Mouse (Mus musculus): ENCODE measurements around the gene B3galt1. TPM values are rescaled to one million over a fixed set of nuclear protein-coding genes. Genes with fewer than 3 reads are reported as not detected.

B3galt1 gene
- polyA plus RNA-seq, 1 experiment from 2014 or later = 2.7 TPM

DNA sequence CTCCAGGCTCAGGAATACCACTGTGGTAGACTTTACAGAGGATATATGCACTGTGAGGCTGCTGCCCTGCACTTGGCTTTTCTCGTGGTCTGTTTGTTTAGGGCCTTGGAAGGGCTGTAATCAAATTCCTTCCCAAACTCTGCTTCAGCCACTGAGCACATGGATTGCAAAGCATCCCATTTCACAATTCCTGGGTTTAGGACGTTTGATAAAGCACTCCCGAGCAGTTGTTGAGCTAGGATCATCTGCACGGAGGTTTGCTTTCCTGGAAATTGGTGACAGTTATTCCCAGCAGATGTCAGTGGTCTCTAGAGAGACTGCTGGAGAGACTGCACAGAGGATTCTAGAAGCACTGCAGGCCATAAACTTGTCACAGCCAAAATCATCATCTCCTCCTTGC, 520.4 kb downstream of the B3galt1 start:
- no peak overlapping the region for H3K4me2 ChIP-seq
- H3K27me3 ChIP-seq = no peaks in the 10 kb centered on the region
- no peak overlapping the region for H3K9ac ChIP-seq
- H3K4me3 ChIP-seq = no peak overlapping the region
- no peaks in the 10 kb centered on the region for H3K9me3 ChIP-seq
- no peak for ATAC-seq (ENCODE audit: borderline replicate concordance, extremely low read depth, low FRiP score, low TSS enrichment)
- no peaks in the 10 kb centered on the region for H3K36me3 ChIP-seq
- no peaks in the 10 kb centered on the region for H3K4me1 ChIP-seq
- WGBS = 40% methylated on average over 4 of the region's 4 CpGs
- no peak overlapping the region for H3K27ac ChIP-seq

GRCm38 (mm10) chr2:68091559-68091958, 525.9 kb downstream of the B3galt1 start:
- WGBS = 79% methylated on average over 2 of the region's 2 CpGs
- Histone ChIP-seq H3K4me3 (no peak overlapping the region), H3K4me1 (no peaks in the 10 kb centered on the region), H3K27me3 (no peaks in the 10 kb centered on the region), H3K27ac (no peak overlapping the region), H3K4me2 (no peak overlapping the region), H3K9me3 (no peaks in the 10 kb centered on the region), H3K36me3 (no peaks in the 10 kb centered on the region), H3K9ac (no peak overlapping the region)
- no peak for ATAC-seq (ENCODE audit: borderline replicate concordance, extremely low read depth, low FRiP score, low TSS enrichment)

DNA sequence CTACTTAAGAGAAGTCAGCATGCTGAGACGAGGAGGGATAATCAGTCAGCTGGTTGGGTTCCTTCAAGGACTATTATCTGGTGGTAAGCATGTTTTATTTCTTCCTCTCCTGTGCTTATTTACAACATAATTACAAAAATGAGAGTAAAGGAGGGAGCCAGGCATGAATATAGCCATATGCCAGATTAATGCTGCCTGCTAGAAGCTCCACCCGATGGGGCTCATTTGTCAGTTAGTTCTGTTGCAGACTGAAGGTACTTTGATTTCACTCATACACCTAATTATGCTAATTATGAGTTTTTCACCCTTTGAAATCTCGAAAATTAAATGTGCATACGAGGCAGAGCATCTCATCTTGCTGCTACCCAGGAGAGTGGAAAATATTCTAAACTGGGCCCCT, 539.0 kb downstream of the B3galt1 start:
- 64% methylated on average over 4 of the region's 4 CpGs for WGBS
- no peak overlapping the region for H3K4me2 ChIP-seq
- ATAC-seq (ENCODE audit: borderline replicate concordance, extremely low read depth, low FRiP score, low TSS enrichment) = no peak

DNA sequence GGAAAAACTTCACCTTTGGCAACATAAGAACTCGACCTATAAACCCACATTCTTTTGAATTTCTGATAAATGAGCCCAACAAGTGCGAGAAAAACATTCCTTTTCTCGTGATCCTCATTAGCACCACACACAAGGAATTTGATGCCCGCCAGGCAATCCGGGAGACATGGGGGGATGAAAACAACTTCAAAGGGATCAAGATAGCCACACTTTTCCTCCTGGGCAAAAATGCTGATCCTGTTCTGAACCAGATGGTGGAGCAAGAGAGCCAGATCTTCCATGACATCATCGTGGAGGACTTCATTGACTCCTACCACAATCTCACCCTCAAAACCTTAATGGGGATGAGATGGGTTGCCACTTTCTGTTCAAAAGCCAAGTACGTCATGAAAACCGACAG, 552.4 kb downstream of the B3galt1 start:
- no peak for ATAC-seq (ENCODE audit: borderline replicate concordance, extremely low read depth, low FRiP score, low TSS enrichment)
- Histone ChIP-seq H3K4me1 (no peaks in the 10 kb centered on the region), H3K9me3 (no peaks in the 10 kb centered on the region), H3K4me3 (no peak overlapping the region), H3K9ac (no peak overlapping the region), H3K36me3 (no peaks in the 10 kb centered on the region), H3K4me2 (no peak overlapping the region), H3K27ac (no peak overlapping the region), H3K27me3 (no peaks in the 10 kb centered on the region)
- WGBS = 66% methylated on average over 8 of the region's 8 CpGs

More for the DNA sequence above, 539.0 kb downstream of the B3galt1 start:
- Histone ChIP-seq H3K4me1 (no peaks in the 10 kb centered on the region), H3K9ac (no peak overlapping the region), H3K36me3 (no peaks in the 10 kb centered on the region), H3K27me3 (no peaks in the 10 kb centered on the region), H3K4me3 (no peak overlapping the region), H3K27ac (no peak overlapping the region), H3K9me3 (no peaks in the 10 kb centered on the region)

- Histone ChIP-seq H3K4me1 (no peaks in the 10 kb centered on the region), H3K27ac (no peak overlapping the region), H3K4me3 (no peak overlapping the region), H3K9me3 (no peaks in the 10 kb centered on the region), H3K36me3 (no peaks in the 10 kb centered on the region), H3K4me2 (no peak overlapping the region), H3K27me3 (no peaks in the 10 kb centered on the region), H3K9ac (no peak overlapping the region)
- ATAC-seq (ENCODE audit: borderline replicate concordance, extremely low read depth, low FRiP score, low TSS enrichment) = no peak
- 46% methylated on average over 6 of the region's 6 CpGs for WGBS
Measured at GRCm38 (mm10) chr2:68124751-68125150, 559.1 kb downstream of the B3galt1 start.

- no peak for ATAC-seq (ENCODE audit: borderline replicate concordance, extremely low read depth, low FRiP score, low TSS enrichment)
Measured at GRCm38 (mm10) chr2:68141094-68141493, 575.4 kb downstream of the B3galt1 start.

GRCm38 (mm10) chr2:68143292-68143691, 577.6 kb downstream of the B3galt1 start:
- no peak for ATAC-seq (ENCODE audit: borderline replicate concordance, extremely low read depth, low FRiP score, low TSS enrichment)
- H3K9ac ChIP-seq = no peak overlapping the region
- no peak overlapping the region for H3K27ac ChIP-seq
- H3K36me3 ChIP-seq = no peaks in the 10 kb centered on the region
- 77% methylated on average over 2 of the region's 2 CpGs for WGBS
- H3K4me2 ChIP-seq = no peak overlapping the region
- no peaks in the 10 kb centered on the region for H3K9me3 ChIP-seq
- H3K4me3 ChIP-seq = no peak overlapping the region
- H3K27me3 ChIP-seq = no peaks in the 10 kb centered on the region
- H3K4me1 ChIP-seq = no peaks in the 10 kb centered on the region

More at GRCm38 (mm10) chr2:68141094-68141493, 575.4 kb downstream of the B3galt1 start:
- no peaks in the 10 kb centered on the region for H3K27me3 ChIP-seq
- no peak overlapping the region for H3K4me2 ChIP-seq
- H3K36me3 ChIP-seq = no peaks in the 10 kb centered on the region
- H3K4me3 ChIP-seq = no peak overlapping the region
- WGBS = 76% methylated on average over 2 of the region's 2 CpGs
- H3K9ac ChIP-seq = no peak overlapping the region
- H3K9me3 ChIP-seq = no peaks in the 10 kb centered on the region
- no peaks in the 10 kb centered on the region for H3K4me1 ChIP-seq
- no peak overlapping the region for H3K27ac ChIP-seq

- H3K27ac ChIP-seq = no peak overlapping the region
- WGBS = 86% methylated on average over 5 of the region's 5 CpGs
- H3K4me3 ChIP-seq = no peak overlapping the region
- no peaks in the 10 kb centered on the region for H3K36me3 ChIP-seq
- H3K4me1 ChIP-seq = no peaks in the 10 kb centered on the region
- H3K9ac ChIP-seq = no peak overlapping the region
- H3K9me3 ChIP-seq = no peaks in the 10 kb centered on the region
- no peak for ATAC-seq (ENCODE audit: borderline replicate concordance, extremely low read depth, low FRiP score, low TSS enrichment)
- H3K27me3 ChIP-seq = no peaks in the 10 kb centered on the region
- H3K4me2 ChIP-seq = no peak overlapping the region
Measured at GRCm38 (mm10) chr2:68159751-68160150, 594.1 kb downstream of the B3galt1 start.

DNA sequence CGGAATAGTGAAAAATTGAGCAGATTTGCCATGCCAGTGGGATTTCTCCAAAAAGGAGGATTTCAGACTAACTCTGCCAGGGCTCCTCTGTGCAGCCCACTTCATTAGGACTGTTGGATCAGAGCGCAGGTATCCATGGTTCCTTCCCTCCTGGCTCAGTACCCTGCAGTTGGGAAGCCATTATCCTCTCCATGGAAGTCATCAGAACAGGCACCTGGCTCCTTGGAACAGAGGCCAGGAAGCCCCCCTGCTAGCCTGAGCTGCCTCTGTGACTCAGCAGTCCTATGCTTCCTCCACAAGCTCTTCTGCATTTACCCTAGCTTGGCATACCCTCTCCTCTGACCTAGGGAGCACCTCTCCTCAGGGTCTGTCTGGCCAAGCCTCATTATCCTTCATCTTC, 594.9 kb downstream of the B3galt1 start:
- no peak for ATAC-seq (ENCODE audit: borderline replicate concordance, extremely low read depth, low FRiP score, low TSS enrichment)
- Histone ChIP-seq H3K36me3 (no peaks in the 10 kb centered on the region), H3K4me1 (no peaks in the 10 kb centered on the region), H3K9me3 (no peaks in the 10 kb centered on the region), H3K4me3 (no peak overlapping the region), H3K9ac (no peak overlapping the region), H3K27ac (no peak overlapping the region), H3K4me2 (no peak overlapping the region), H3K27me3 (no peaks in the 10 kb centered on the region)
- 88% methylated on average over 2 of the region's 2 CpGs for WGBS

DNA sequence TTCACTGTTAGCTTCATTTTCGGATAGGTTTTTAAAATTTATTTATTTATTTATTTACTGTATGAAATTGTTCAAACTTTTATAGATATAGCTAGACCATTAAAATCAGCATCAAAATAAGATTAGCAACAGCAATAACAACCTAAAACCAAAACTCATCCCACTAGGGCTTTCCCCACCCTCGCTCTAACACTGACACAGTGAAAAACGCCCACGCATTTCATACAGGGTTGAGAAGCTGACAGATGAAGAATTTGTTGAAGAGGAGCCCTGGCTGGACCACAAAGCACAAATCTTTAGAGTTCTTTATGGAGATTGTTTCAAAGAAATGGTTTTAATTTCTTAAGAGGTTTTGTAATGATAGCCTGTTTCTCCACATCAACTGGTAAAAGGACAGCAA, 596.3 kb downstream of the B3galt1 start:
- WGBS = 83% methylated on average over 4 of the region's 4 CpGs
- H3K4me3 ChIP-seq = no peak overlapping the region
- no peak overlapping the region for H3K9ac ChIP-seq
- H3K27ac ChIP-seq = no peak overlapping the region
- no peaks in the 10 kb centered on the region for H3K9me3 ChIP-seq
- no peak overlapping the region for H3K4me2 ChIP-seq
- no peaks in the 10 kb centered on the region for H3K36me3 ChIP-seq
- H3K4me1 ChIP-seq = no peaks in the 10 kb centered on the region
- no peak for ATAC-seq (ENCODE audit: borderline replicate concordance, extremely low read depth, low FRiP score, low TSS enrichment)
- no peaks in the 10 kb centered on the region for H3K27me3 ChIP-seq

- ATAC-seq (ENCODE audit: borderline replicate concordance, extremely low read depth, low FRiP score, low TSS enrichment) = no peak
- WGBS = 57% methylated on average over 10 of the region's 10 CpGs
- no peaks in the 10 kb centered on the region for H3K27me3 ChIP-seq
- no peak overlapping the region for H3K27ac ChIP-seq
- H3K4me3 ChIP-seq = no peak overlapping the region
- no peaks in the 10 kb centered on the region for H3K4me1 ChIP-seq
- H3K9ac ChIP-seq = no peak overlapping the region
- no peaks in the 10 kb centered on the region for H3K36me3 ChIP-seq
- H3K4me2 ChIP-seq = no peak overlapping the region
- H3K9me3 ChIP-seq = no peaks in the 10 kb centered on the region
Measured at GRCm38 (mm10) chr2:68171306-68171705, 605.6 kb downstream of the B3galt1 start.

Data from lung, embryonic 15.5 days (tissue).